Mouse (Mus musculus) small intestine, adult 2 months (tissue): ENCODE results near the gene F13a1.

Experiments
- CTCF ChIP-seq: fragments of 200-500 bp; IDR thresholded peaks from 2 replicates; pipeline ENCODE4 v1.5.1; 2012; ENCODE audit warnings: low read depth, mild to moderate bottlenecking, control low read depth, inconsistent platforms, low read length, moderate library complexity, mixed read lengths; ENCODE audit not compliant: insufficient replicate concordance, insufficient read length; ENCODE audit errors: extremely low read depth
- POLR2A ChIP-seq: fragments of 200-500 bp; IDR thresholded peaks from 2 replicates; pipeline ENCODE4 v1.6.1; 2012; ENCODE audit warnings: low read depth, mild to moderate bottlenecking, control low read depth, inconsistent platforms, low read length, moderate library complexity

- TF ChIP-seq CTCF = no peak
- no peak for TF ChIP-seq POLR2A
These were observed 50.8 kb downstream of the F13a1 start for GRCm38 (mm10) chr13:36999210-36999705.
